Mouse (Mus musculus) ES-CJ7 (cell line): ENCODE data around the gene Il24.

Experiments used
- DNase-seq: peaks from one replicate; pipeline ENCODE4 v3.0.0; 2011; ENCODE audit warnings: low read depth, low spot score

Il24 gene

DNA sequence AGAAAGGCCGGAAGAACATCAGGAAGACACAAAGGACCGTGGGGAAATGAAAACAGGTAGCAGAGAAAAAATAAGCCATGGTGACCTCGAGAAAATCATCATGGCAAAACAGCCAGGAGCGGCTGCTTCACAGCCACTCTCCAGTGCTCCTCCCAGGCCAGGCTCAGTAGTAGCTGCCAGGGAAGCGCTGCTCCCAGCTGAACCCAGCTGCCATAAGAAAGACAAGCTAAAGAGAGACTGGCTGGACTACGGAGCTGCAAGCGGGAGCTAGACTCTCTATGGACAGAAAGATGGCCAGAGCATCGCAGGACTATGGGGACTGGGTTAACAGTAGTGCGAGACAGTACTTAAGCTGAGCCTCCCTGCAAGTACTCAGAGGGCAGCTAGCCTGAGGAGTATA lies 32.4 kb downstream of the Il24 start:
- DNase-seq: no peak

DNA sequence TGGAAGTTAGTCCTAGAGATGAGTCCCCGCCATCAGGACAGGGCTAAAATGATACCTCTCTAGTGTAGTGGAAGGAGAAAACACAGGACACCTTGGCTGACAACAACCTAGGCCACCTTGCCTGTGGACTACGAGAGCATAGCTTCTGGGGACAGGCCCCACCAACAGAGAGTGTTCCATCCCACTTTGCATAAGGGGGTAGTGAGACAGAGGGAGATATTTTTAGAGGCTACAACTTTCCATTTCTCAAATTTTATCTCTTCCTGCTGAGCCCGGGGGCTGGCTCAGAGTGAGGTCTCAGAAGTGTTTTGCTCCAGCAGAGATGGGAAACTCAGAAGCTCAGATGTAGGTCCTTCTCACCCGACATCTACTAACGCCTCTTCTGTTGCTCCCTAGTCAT lies 36.8 kb downstream of the Il24 start:
- DNase-seq: no peak

DNA sequence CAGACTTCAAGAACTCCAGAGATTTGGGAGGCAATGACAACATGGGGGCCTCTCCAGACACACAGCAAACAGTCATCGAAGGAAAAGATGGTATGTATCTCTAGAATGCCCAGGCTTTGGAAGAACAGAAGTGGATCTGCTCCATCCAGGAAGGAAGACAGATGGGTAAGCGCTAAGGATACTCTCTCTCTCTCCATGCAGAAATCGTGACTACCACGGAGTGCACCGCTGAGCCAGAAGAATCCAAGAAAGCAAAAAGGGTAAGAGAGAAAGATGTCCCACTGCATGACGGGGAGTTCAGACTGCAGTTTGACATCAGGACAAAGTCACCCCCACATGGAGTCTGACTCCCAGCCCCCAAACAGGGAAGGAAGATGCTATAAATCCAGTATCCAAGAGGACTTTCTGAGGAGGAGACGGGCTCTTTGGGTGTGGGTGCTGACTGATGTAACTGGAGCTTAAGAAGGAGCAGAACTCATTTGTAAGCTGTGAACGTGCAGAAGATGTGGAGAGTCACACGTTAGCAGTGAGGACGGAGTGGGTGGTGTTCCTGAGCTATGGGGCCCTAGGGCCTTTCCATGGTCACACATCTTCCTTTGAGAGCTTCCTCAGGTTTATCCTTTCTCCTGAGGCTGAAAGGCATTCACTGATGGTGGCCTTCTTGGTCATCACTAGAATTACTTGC lies 37.6 kb downstream of the Il24 start:
- no peak for DNase-seq

DNA sequence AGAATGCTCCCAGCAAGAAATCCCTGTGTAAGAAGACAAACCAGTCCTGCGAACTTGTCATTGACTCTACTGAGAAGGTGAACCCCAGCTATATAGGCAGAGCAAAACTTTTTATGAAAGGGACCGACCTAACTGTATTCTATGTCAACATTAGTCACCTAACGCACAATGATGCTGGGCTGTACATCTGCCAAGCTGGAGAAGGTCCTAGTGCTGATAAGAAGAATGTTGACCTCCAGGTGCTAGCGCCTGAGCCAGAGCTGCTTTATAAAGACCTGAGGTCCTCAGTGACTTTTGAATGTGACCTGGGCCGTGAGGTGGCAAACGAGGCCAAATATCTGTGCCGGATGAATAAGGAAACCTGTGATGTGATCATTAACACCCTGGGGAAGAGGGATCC lies 42.7 kb downstream of the Il24 start:
- DNase-seq: no peak

DNA sequence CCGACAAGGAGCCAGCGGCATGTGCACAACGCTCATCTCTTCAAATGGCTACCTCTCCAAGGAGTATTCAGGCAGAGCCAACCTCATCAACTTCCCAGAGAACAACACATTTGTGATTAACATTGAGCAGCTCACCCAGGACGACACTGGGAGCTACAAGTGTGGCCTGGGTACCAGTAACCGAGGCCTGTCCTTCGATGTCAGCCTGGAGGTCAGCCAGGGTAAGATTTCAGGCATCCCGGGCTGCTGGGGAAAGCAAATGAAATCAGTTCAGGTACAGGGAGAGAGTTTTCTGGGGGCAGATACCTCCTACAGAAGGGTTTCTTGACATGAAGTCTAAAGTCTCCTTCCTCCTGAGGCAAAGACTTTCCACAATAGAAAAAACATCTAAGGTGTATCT lies 45.6 kb downstream of the Il24 start:
- no peak for DNase-seq

DNA sequence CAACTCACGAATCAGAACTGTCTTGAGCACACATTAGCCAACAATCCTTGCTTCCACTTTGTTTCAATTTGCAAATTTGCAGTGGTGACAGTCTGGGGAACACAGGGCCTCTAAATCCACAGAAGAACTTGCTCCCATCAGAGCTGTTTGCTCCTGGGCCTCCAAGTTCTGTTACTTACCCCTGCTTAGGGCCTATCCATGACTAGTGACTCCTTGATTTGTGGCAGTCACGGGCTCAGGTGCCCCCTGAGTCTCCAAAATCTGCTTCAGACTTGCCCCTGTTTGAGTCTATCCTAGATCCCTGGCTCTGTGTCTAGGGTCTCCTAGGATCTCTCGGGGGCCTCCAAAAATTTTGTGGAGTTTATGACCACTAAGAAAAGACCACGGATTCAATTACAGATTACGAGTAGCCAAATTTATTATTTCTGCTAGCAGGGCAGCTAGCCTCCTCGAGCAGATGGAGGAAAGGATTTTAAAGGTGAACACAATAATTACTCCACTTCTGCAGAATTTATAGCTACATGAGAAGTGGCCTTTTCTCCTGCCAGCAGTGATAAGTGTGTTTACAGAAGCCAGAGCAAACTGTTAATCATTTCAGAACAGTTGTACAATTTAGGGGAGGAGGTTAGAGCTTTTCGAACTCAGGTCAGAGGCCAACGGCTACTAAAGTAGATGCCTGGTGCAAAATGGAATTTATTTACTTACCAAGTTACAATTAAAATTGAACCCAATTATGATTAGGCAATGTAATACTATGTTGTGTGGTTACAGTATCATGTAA lies 46.5 kb downstream of the Il24 start:
- DNase-seq: no peak

DNA sequence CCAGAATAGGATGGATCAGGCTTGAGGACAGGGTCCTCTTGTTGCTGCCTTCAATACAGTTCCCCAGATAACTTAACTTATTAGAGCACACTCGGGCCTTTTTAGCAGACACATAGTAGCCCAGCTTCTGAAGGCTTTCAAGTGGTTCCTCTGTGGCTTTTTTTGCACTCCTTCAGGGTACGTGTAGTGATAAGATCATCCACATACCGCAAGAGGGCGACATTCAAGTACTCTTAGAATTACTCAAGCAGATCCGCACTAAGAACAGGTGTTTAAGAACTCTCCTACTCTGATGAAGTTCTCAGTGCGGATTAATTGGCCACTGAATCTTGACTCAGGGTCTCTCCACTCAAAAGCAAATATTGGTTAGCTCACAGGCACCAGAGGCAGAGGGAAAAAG lies 49.0 kb downstream of the Il24 start:
- DNase-seq: peak; percentile 59

DNA sequence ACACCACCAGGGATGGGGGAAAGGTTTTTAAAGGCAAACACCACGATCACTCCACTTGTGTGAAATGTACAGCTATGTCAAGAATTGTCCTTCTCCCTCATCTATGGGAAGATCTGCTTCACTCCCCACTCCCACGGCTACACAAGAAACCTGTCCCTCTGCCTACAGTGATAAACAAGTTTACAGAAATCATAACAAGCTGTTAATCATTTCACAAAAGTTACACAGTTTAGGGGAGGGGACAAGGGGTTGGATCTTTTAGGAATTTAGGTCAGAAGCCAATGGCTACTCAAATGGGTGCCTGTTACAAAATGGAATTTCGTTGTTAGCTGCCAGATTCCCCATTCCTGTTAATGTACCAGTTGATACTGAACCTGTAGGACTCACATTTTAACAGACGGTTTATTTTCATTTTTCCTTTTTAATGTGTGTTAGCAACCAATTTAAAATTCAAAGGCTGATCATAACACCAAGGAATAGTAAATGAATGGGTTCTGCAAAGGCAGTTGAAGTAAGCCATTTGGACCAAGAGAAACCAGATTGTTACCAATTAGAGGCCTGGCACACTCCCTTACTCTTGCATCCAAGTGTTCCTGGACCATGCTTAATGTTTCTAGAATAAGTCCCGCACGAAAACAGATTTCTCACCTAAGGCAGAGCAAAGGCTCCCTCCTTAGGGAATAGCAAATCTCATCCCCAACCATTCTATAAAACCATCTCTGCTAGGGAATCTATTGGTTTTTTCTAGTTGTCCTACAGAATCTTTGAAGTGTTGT lies 51.9 kb downstream of the Il24 start:
- DNase-seq: no peak

DNA sequence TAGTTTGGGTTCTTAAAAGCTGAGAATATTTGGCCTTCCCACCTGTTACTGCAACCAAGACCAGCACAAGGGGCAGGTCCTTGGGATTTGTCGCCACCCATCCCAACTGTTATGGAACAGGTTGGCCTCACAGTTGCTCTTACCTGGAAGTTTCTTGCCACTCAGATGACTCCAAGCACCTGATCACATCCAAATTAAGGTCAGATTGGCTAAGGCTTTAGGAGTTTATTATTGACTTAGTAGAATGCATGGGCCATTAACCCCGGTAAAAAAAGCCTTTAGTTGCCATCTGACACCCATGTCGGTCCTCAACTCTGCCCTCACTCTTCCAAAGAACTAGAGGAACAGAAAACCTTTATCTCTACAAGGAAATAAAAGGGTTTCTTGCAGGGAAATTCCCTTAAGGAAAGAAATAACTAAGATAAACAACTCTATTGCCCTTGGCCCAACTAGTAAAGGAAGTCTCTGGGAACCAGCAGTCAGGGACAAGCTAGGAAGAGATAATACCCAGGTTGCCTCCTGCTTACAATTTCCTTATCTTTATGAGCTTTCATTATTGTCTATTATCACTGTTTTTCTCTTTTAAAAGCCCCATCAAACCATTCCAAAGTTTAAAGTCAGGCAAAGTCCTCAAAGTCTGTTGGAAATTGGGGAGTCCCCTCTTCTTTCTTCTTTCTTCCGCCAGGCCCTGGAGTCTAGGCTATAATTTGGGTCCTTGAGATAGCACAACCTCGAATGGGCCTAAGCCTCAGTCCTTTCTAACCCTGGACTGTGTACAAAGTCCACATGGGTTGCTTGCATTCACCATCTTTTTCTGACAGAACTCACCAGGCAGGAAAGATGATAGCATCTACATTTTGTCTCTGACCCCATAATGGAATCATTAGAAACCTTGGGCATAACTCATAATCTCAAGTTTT lies 54.8 kb downstream of the Il24 start:
- no peak for DNase-seq
